Mouse (Mus musculus): ENCODE measurements around the gene Ndst4.
A peak's percentile ranks its signal among the peaks of the same experiment; 100 is the strongest.

Ndst4 gene

GRCm38 (mm10) chr3:125403601-125404396 is at the start of gene Ndst4:
Ndst4 (plus strand) TSS chr3:125404076.
- DNase-seq = peak; percentile 10

DNA sequence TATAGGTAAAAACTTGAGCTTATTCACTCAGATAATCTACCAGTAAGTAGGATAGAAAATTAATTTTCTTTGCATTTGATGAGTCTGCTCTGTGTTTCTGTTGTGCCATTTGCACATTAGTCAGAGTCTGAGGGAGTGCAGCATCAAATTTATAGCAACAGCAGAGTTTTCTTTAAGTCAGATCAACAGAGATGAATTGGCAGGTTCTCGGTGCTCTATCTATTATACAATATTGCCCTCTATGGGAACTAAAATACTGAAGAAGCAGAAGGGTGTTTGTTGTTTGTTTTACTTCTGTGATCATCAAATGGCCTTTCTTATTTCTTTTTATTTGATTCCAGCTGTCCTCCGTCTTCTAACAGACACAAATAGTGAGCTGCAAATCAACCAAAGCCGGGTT is 6.4 kb upstream of the Ndst4 start:
- no peak for DNase-seq

DNA sequence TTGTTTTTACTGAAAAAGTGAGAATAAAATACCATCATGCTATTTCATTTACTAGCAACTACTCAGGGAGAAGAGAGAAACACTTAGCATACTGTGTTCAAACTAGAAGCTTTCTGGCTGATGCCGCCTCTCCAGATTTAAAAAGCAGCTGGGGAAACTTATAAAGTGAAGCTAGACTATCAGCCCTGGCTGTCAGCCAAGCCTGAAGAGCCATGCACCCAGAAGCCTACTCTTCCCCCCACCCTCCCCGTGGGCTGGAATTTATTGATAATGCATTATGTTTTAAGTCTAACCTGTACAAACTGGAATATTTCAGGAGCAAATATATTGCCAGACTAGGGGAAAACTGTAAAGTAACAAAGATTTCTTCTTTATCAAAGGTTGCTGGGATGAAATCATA is 2.6 kb downstream of the Ndst4 start:
- peak; percentile 6 for DNase-seq

- DNase-seq = no peak
Measured at GRCm38 (mm10) chr3:125406991-125407390, 3.1 kb downstream of the Ndst4 start.

DNA sequence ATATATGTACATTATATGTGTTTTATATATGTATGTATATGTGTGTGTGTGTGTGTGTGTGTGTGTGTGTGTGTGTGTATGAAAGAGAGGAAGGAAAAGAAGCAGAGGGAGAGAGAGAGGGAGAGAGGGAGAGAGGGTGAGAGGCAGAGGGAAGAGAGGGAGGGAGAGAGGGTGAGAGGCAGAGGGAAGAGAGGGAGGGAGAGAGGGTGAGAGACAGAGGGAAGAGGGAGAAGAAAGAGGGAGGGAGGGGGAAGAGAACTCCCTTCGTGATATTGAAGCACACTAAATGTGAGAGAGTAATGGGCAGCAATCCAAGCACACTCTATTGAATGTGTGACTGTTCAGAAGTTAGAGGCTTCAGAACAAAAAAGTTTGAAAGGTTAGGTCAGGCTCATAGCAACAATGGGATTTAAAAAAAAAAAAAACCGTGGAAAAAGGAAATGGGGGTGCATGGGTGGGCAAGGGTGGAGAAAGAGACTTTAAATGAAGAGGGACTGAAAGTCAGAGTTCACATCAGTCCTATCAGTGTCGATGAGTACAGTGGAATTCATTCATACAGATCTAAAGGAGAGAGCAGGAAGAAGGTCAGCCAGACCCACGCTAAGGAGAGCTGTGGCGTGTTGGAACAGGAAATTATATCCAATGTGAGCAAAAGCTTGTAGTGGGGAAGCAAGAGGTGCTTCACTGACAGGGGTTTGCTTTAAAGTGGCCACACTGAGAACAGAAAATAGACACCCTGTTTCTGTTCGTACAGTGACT is 63.2 kb downstream of the Ndst4 start:
- DNase-seq = no peak

- DNase-seq = no peak
Measured at GRCm38 (mm10) chr3:125510102-125510501, 106.2 kb downstream of the Ndst4 start.

DNA sequence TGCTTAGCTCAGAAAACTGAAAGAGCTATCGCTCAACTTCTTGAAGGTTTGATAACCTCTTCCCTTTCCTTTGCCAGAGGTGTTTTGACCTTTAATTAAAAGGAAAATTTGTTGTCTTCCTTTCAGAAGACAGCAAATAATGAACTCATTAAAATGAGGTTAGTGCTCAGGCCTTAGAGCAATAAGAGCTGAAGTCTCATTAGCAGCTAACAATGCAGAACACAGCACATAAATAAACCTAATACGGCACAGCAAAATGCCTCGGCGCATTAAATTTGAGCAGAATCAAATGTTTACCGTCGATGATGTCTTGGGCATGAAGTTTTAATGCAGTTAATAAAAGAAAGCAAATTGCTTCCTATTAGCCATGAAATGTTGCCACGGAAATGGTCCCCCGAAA is 129.5 kb downstream of the Ndst4 start:
- no peak for DNase-seq

- no peak for DNase-seq
Measured at GRCm38 (mm10) chr3:125570602-125571001, 166.7 kb downstream of the Ndst4 start.

GRCm38 (mm10) chr3:125632233-125632632 is 228.4 kb downstream of the Ndst4 start:
- no peak for DNase-seq

- no peak for DNase-seq
Measured at GRCm38 (mm10) chr3:125655009-125655635, 251.2 kb downstream of the Ndst4 start.

- peak; percentile 2 for DNase-seq
Measured at GRCm38 (mm10) chr3:125660114-125660717, 256.3 kb downstream of the Ndst4 start.

- DNase-seq = no peak
Measured at GRCm38 (mm10) chr3:125660884-125661532, 257.1 kb downstream of the Ndst4 start.

DNA sequence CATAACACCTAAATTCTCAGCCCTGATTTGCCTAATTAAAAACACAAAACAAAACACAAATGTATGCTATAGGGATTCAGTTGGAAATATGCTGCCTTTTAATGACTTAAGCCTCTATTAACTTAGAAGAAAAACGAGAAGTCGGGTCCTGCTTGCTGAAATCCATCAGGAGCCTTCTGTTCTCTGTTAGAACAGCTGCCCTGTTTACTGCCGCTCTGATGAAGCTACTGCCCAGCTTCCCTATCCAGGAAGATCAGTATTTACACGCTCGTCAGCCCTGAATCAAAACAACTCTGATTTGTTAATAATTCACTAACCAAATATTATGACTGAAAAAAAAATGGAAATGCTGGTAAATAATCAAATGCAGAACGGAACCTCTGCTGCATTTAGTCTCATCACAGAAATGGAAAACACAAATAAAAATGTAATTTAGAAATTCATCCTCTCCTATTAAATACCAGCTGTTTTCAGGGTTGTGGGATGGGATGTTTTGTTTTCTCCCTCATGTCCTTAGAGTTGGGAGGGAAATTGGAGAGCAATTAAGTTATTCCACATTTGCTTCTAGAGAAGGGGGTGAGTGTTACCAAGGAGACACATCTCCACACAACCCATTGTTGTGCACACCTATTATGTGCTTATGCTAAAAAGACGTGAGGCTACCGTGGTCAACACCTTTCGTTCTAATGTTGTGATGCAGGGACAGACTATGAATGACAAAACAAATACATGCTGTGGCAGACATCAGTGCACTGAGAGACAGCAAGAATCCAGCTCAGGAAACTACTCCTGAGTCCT is 270.3 kb downstream of the Ndst4 start:
- DNase-seq = no peak

- no peak for DNase-seq
Measured at GRCm38 (mm10) chr3:125675211-125675896, 271.5 kb downstream of the Ndst4 start.

DNA sequence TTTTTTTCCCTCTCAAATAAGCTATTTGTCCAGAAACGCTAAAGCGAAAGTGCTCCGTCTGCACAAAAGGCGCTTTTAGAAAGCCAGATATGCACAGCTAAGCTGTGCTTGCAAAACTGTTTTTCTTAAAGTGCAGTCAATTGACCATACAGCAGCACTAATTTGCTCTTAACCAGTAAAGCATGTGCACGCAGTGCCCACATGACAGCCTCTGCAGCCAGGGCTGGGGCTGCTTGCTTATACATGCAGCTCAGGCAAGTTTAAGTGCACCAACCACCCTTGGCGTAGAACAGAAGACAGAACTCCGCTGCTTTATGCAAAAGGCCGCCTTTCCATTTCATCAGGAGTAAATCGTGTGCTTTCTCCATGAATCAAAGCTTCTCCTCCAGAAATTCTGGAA is 275.0 kb downstream of the Ndst4 start:
- peak; percentile 2 for DNase-seq

- no peak for DNase-seq
Measured at GRCm38 (mm10) chr3:125683460-125684230, 279.8 kb downstream of the Ndst4 start.

DNA sequence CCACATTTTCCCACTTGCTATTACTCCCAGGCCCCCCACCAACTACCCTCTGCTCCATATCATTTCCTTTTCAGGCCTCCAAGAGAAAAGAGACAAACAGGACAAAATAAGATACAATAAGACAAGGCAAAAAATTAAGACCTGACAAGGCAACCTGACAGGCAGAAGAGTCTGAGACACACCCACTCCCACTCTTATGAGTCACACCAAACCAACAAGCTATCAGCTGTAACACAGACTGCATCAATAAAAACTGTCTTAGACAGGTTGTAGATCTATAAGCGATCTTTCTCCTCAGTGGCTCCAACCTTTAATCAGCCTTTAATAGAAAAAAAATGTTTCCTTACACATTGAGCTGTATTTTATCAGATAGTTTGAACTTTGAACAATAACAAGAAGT is 280.7 kb downstream of the Ndst4 start:
- DNase-seq = no peak

- DNase-seq = no peak
Measured at GRCm38 (mm10) chr3:125687601-125688000, 283.7 kb downstream of the Ndst4 start.

- DNase-seq = no peak
Measured at GRCm38 (mm10) chr3:125690948-125691347, 287.1 kb downstream of the Ndst4 start.

DNA sequence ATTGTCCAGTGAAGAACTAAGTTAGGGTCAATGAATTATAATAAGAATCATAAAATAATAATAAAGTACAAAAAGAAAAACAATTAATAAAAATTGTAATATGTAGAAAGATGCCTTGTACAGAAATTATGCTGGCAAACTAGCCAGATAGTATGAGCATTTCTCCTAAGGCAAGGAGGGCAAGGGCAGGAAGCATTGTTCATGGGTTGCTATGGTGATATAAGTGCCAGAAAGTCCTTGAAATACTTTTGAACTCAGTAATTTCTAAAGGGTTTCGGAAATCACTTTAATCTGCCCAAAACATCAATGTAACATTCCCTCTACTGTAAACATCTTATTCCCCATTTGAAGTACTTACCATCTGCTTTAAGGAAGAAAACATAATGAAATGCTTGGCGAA is 319.1 kb downstream of the Ndst4 start:
- no peak for DNase-seq

DNA sequence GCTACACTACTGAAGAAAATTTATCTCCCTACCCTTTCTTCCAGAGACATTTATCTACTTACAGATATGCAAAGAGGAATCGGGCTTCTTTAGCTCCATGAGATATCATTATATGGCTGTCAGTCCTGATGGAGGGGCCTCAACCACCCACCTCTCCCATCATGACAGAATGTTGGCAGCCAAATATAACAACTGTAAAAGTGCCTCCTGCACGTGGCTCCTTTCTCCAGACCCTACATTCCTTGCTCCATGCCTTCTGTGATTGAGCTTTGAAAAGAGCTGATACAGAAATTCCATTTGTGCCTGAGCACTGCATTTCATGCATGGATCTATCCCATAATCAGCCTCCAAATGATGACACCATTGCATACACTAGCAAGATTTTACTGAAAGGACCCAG is 331.1 kb downstream of the Ndst4 start:
- DNase-seq = no peak
